Mouse (Mus musculus) embryonic facial prominence, embryonic 11.5 days (tissue): ENCODE measurements around the gene Nup107. TPM values are rescaled to one million over a fixed set of nuclear protein-coding genes. Genes with fewer than 3 reads are reported as not detected.
"Not testable (repeated sequence)": the region's sequence is repeated elsewhere in the genome, so short reads cannot be mapped to it uniquely, and the experiment has no call there.

Experiments used
- ATAC-seq: fragments of 200-750 bp; cut with Nextera tagmentation; replicated peaks from 2 replicates; pipeline ENCODE4 v1.8.0; 2017; ENCODE audit warnings: low read depth; ENCODE audit not compliant: insufficient number of reproducible peaks, low FRiP score, low TSS enrichment
- DNase-seq: peaks from one replicate; pipeline ENCODE4 v3.0.0-alpha.2; 2015; ENCODE audit warnings: low spot score
- H3K27ac ChIP-seq: fragments of 300-500 bp; sonication (generic); replicated peaks from 2 replicates; pipeline ENCODE4 v1.5.1; 2014; ENCODE audit warnings: mild to moderate bottlenecking, low read depth, low read length, control low read depth
- H3K27me3 ChIP-seq: fragments of 300-500 bp; sonication (generic); 2 replicates; pipeline ENCODE4 v1.6.1; 2014; ENCODE audit warnings: mild to moderate bottlenecking, low read length, moderate library complexity, mixed read lengths; ENCODE audit not compliant: control insufficient read depth, insufficient read depth
- H3K36me3 ChIP-seq: fragments of 300-500 bp; sonication (generic); replicated peaks from 2 replicates; pipeline ENCODE4 v1.6.1; 2014; ENCODE audit warnings: low read depth, mild to moderate bottlenecking, low read length, moderate library complexity, mixed read lengths; ENCODE audit not compliant: control insufficient read depth, insufficient read depth
- H3K4me1 ChIP-seq: fragments of 300-500 bp; sonication (generic); 2 replicates; pipeline ENCODE4 v1.6.1; 2014; ENCODE audit warnings: low read length, mixed read lengths; ENCODE audit not compliant: control insufficient read depth, insufficient read depth
- H3K4me2 ChIP-seq: fragments of 300-500 bp; sonication (generic); 2 replicates; pipeline ENCODE4 v1.6.1; 2014; ENCODE audit warnings: low read depth, mild to moderate bottlenecking, control low read depth, low read length, moderate library complexity
- H3K4me3 ChIP-seq: fragments of 300-500 bp; sonication (generic); 2 replicates; pipeline ENCODE4 v1.5.1; 2014; ENCODE audit warnings: low read depth, low read length, control low read depth
- H3K9ac ChIP-seq: fragments of 300-500 bp; sonication (generic); replicated peaks from 2 replicates; pipeline ENCODE4 v1.6.1; 2014; ENCODE audit warnings: mild to moderate bottlenecking, control low read depth, low read length
- H3K9me3 ChIP-seq: fragments of 300-500 bp; sonication (generic); replicated peaks from 2 replicates; pipeline ENCODE4 v1.6.1; 2016; ENCODE audit warnings: mild to moderate bottlenecking, low read length, inconsistent platforms, mixed read lengths; ENCODE audit not compliant: control insufficient read depth
- WGBS: fragments of 180-500 bp; shearing (Covaris S2); extraction: QIAGEN DNeasy Blood & Tissue Kit; methylation state at CpG from one replicate; pipeline ENCODE4 v1.1.7; 2014; 5-methylcytosine and 5-hydroxymethylcytosine counted together
- polyA plus RNA-seq: library from polyadenylated mRNA; unstranded; fragments of >200 nt; fragmentation: Nextera tagmentation; extraction: Ambion mirVana; gene quantifications from 2 replicates; pipeline ENCODE4 v1.2.1, GENCODE M21; 2014

Nup107 gene
- polyA plus RNA-seq, 1 experiment from 2014 or later = 122 TPM

DNA sequence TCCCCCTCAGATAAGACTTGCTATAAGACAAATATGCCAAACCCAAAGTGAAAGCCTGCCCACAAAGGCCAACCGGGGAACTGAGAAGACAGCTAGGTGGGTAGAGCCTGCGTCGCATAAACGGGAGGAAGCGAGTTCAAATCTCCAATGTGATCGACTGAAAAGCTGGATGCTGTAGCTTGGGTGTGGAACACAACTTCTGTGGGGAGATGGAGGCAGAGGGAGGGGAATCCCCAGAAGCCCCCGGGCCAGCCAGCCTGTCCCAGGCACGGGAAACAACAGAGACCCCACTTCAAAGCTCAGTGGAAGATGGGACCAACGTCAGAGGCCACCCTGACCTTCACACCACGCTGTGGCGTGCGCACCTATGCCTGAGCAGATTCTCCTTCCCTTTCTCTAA is 29.5 kb downstream of the Nup107 start:
- Histone ChIP-seq H3K9ac (no peak overlapping the region), H3K36me3 (peaks cover 23% of the 10 kb centered on the region), H3K27ac (no peak overlapping the region), H3K4me1 (no peaks in the 10 kb centered on the region), H3K9me3 (no peaks in the 10 kb centered on the region), H3K4me3 (no peak overlapping the region), H3K27me3 (no peaks in the 10 kb centered on the region), H3K4me2 (no peak overlapping the region)
- DNase-seq (no peak), ATAC-seq (no peak)
- 96% methylated on average over 12 of the region's 12 CpGs for WGBS

DNA sequence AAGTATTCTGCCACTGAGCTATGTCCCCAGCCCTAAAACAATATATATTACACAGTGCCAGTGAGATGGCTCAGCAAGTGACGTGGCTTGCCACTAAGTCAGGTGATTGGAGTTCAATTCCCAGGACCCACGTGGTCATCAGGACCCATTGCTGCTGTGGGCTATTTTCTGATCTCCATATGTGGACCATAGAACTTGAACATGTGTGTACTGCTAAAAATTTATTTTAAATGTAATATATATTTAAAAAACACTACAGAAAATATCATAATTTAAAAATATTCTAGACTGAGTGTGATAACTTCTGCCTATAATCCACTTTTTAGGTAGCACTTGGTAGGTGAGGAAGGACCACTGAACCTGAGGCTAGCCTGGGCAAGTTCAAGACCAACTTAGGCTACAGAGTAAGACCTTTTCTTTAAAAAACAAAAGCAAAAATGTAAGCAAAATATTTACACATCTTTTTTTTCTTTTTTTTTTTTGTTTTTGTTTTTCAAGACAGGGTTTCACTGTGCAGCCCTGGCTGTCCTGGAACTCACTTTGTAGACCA is 30.1 kb downstream of the Nup107 start:
- 97% methylated on average over 2 of the region's 2 CpGs for WGBS
- Histone ChIP-seq H3K36me3 (peaks cover 21% of the 10 kb centered on the region), H3K4me2 (no peak overlapping the region), H3K9me3 (no peaks in the 10 kb centered on the region), H3K4me3 (no peak overlapping the region), H3K4me1 (no peaks in the 10 kb centered on the region), H3K27me3 (no peaks in the 10 kb centered on the region), H3K9ac (no peak overlapping the region), H3K27ac (no peak overlapping the region)
- ATAC-seq (no peak), DNase-seq (no peak)

DNA sequence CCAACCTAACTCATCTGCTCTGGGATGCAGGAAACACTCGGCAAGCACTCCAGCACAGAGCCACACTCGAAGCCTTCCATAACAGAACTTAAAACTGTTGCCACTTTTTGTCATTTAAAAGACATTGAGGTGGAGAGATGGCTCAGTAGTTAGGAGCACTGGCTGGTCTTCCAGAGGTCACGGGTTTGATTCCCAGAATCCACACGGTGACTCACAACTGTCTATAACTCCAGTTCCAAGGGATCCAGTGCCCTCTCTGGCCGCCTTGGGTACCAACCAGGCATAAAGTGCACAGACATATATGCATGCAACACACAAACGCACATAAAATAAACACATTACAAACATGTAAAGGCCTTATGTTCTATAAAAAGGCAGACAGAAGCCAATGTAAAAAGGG is 31.0 kb downstream of the Nup107 start:
- WGBS = 94% methylated on average over 6 of the region's 6 CpGs
- no peak for DNase-seq
- Histone ChIP-seq H3K4me3 (no peak overlapping the region), H3K27me3 (no peaks in the 10 kb centered on the region), H3K4me1 (no peaks in the 10 kb centered on the region), H3K9me3 (no peaks in the 10 kb centered on the region), H3K36me3 (peaks cover 19% of the 10 kb centered on the region), H3K27ac (no peak overlapping the region), H3K9ac (no peak overlapping the region), H3K4me2 (no peak overlapping the region)
- ATAC-seq = no peak

DNA sequence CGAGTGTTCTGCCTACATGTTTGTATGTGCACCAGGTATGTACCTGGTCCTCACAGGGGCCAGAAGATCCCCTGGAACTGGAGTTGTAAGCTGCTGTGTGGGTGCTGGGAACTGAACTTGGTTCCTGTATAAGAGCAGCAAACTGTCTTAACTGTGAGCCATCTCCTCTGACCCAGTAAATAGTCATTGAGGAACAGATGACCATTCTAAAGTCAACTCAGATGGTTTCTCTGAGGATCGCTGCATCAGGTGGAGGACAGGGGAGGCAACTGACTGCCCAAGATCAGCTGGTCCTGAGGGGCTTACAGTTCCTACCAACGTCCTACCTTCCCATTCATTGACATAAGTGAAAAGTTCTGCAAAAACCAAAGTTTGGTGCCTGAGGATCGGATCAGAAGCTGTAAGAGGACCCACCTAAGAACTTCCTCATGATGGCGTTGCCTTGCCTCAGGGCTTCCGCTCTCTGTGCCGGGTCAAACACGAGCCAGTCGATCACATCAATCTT is 31.6 kb downstream of the Nup107 start:
- Histone ChIP-seq H3K4me1 (no peaks in the 10 kb centered on the region), H3K4me2 (no peak overlapping the region), H3K36me3 (peaks cover 16% of the 10 kb centered on the region), H3K9me3 (no peaks in the 10 kb centered on the region), H3K4me3 (no peak overlapping the region), H3K9ac (no peak overlapping the region), H3K27me3 (no peaks in the 10 kb centered on the region), H3K27ac (no peak overlapping the region)
- WGBS = 93% methylated on average over 9 of the region's 9 CpGs
- ATAC-seq (no peak), DNase-seq (no peak)

DNA sequence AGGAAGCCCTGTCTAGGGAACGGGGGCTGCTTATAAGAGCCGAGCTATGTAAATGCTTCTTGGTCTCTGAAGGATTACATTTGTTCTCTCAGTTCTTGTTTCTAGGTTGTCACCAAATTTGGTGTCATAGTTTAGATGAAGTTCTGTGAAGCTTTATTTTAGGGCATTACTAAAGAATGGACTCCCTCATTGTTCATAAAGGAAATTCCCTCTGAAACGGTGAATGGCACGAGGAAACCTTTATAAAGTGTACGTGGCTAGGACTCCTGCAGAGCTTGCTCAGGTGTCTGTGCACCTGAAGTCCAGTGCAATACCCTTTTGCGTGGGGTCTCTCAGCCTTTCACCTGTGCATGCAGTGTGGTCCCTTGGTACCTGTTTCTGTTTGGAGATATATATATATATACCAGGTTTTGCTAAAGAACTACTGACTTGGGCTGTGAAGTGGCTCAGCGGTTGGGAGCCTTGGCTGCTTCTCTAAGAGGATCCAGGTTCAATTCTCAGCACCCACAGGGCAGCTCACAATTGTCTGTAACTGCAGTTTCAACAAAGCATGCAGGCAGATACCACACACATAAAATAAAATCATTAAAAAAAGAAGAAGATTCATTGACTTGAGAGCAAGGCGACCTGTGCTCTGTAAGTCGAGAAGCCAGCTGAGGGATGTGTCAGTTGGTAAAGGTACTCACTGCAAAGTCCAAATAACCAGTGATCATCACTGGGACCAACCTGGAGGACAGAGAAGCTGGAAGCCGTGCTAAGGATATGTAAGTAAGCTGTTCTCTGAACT is 32.5 kb downstream of the Nup107 start:
- Histone ChIP-seq H3K9me3 (no peaks in the 10 kb centered on the region), H3K36me3 (peaks cover 14% of the 10 kb centered on the region), H3K27me3 (no peaks in the 10 kb centered on the region), H3K27ac (no peak overlapping the region), H3K4me3 (no peak overlapping the region), H3K4me1 (no peaks in the 10 kb centered on the region), H3K4me2 (no peak overlapping the region), H3K9ac (no peak overlapping the region)
- no peak for DNase-seq
- WGBS = 93% methylated on average over 10 of the region's 10 CpGs
- no peak for ATAC-seq

DNA sequence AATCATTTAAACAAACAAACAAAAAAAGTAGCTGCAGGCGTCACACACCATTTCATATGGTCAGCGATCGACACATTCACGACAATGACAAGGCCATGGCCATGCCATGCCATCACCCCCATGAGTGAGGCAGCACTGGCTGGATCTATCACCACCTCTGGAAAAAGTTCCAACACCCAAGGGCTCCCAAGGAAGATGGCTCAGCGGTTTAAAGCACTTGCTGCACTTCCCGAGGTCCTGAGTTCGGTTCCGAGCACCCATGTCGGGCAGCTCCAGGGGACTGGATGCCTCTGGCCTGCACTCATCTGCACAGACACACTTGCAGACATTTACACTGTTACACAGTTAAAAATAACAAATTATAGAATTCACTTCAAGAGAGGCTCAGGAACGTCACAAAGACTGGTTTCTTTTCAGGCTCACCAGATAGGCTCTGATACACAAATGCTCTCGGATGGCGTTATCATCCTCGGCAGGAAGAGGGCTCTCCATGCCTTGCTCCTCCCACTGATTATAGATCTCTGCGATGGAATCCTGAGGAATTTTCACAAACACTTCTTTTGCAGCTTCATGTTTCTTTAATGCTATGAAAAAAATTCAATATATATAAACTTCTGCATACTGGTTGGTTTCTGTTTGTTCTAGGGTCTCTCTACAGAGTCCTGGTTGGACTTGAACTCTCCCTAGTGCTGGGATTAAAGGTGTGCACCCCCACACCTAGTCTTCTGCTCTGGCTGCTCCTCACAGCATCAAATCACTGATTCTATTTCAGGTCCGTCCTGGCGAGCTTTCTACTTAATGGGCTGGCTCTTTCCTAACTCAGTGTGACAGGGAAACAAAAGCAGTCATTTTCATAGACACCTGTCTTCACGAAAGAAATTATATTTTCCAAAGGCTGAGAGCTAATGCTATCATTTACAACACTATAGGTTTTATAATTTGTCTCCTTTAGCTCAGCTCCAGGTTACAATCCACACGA is 33.5 kb downstream of the Nup107 start:
- no peaks in the 10 kb centered on the region for H3K9me3 ChIP-seq
- H3K4me2 ChIP-seq = no peak overlapping the region
- ATAC-seq (no peak), DNase-seq (no peak)
- H3K4me1 ChIP-seq = no peaks in the 10 kb centered on the region
- H3K36me3 ChIP-seq = peaks cover 14% of the 10 kb centered on the region
- H3K27me3 ChIP-seq = no peaks in the 10 kb centered on the region
- WGBS = 93% methylated on average over 18 of the region's 18 CpGs
- no peak overlapping the region for H3K27ac ChIP-seq
- no peak overlapping the region for H3K4me3 ChIP-seq
- H3K9ac ChIP-seq = no peak overlapping the region

DNA sequence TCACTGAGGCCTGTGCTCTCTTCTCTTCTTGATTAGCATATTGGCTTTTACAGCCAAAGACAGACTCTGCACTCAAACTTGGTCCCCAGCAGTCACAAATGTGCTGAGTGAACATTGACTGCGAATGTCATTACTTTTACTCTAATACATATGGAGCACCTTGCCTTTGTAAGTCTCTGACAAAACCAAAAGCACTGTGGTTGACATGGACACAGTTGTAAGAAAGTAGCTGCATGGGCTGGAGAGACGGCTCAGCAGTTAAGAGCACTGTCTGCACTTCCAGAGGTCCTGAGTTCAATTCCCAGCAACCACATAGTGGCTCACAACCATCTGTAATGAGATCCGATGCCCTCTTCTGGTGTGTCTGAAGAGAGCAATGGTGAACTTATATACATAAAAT is 34.2 kb downstream of the Nup107 start:
- not testable (repeated sequence) for H3K4me1 ChIP-seq, H3K4me3 ChIP-seq, H3K9me3 ChIP-seq, ATAC-seq, H3K27me3 ChIP-seq, H3K27ac ChIP-seq, H3K9ac ChIP-seq, H3K4me2 ChIP-seq, DNase-seq
- WGBS = 92% methylated on average over 3 of the region's 3 CpGs
- H3K36me3 ChIP-seq = peaks cover 14% of the 10 kb centered on the region
